In genomic region chr8:113984845-113985244, GRCm38 (mm10) we compare ENCODE assay signal across 8 mouse cellular contexts.
DNase-seq lines count a peak whose midpoint lies in the region; ATAC-seq and TF ChIP-seq lines count a peak whose summit lies in the region.

No protein-coding gene starts in this region.

- H3K9ac ChIP-seq in hindbrain, embryonic 13.5 days: no peak overlapping the region
- H3K9ac ChIP-seq in embryonic facial prominence, embryonic 12.5 days: no peak overlapping the region
- H3K9ac ChIP-seq in hindbrain, embryonic 11.5 days (ENCODE audit: low read depth, low read length): no peak overlapping the region
- no peak overlapping the region for H3K9ac ChIP-seq in stomach, postnatal 0 days (ENCODE audit: low read length)

- H3K27ac ChIP-seq in hindbrain, embryonic 10.5 days: no peak overlapping the region
- no peak overlapping the region for H3K27ac ChIP-seq in hindbrain, embryonic 13.5 days
- H3K27ac ChIP-seq in bone marrow, adult 2 months (ENCODE audit: control insufficient read depth, insufficient read depth, low read depth, low read length, poor library complexity): no peak overlapping the region; the same call in 1 of the 2 replicates
- H3K27ac ChIP-seq in embryonic facial prominence, embryonic 12.5 days: no peak overlapping the region
- no peak overlapping the region for H3K27ac ChIP-seq in hindbrain, embryonic 11.5 days (ENCODE audit: low read depth, low read length)
- H3K27ac ChIP-seq in stomach, postnatal 0 days (replicated peaks): no peak overlapping the region

- no peaks in the 10 kb centered on the region for H3K9me3 ChIP-seq in hindbrain, embryonic 10.5 days
- H3K9me3 ChIP-seq in hindbrain, embryonic 13.5 days: peaks cover 3% of the 10 kb centered on the region; the same call in 1 of the 2 replicates
- no peaks in the 10 kb centered on the region for H3K9me3 ChIP-seq in embryonic facial prominence, embryonic 12.5 days
- no peaks in the 10 kb centered on the region for H3K9me3 ChIP-seq in hindbrain, embryonic 11.5 days (ENCODE audit: control insufficient read depth, low read length)
- H3K9me3 ChIP-seq in stomach, postnatal 0 days (ENCODE audit: control insufficient read depth, low read length): no peaks in the 10 kb centered on the region

- H3K27me3 ChIP-seq in hindbrain, embryonic 10.5 days (ENCODE audit: insufficient read depth, poor library complexity, severe bottlenecking): peaks cover 19% of the 10 kb centered on the region
- H3K27me3 ChIP-seq in hindbrain, embryonic 13.5 days: peaks cover 13% of the 10 kb centered on the region; the same call in 1 of the 2 replicates
- no peaks in the 10 kb centered on the region; the same call in 1 of the 2 replicates for H3K27me3 ChIP-seq in embryonic facial prominence, embryonic 12.5 days
- H3K27me3 ChIP-seq in hindbrain, embryonic 11.5 days (ENCODE audit: control insufficient read depth, insufficient read depth, low read length): no peaks in the 10 kb centered on the region
- no peaks in the 10 kb centered on the region for H3K27me3 ChIP-seq in stomach, postnatal 0 days (ENCODE audit: control insufficient read depth, insufficient read depth, low read length)

- peaks cover 19% of the 10 kb centered on the region for H3K4me1 ChIP-seq in hindbrain, embryonic 10.5 days (replicated peaks)
- peaks cover 18% of the 10 kb centered on the region for H3K4me1 ChIP-seq in hindbrain, embryonic 13.5 days (replicated peaks)
- H3K4me1 ChIP-seq in bone marrow, adult 2 months (ENCODE audit: control insufficient read depth, insufficient read depth, low read length): no peaks in the 10 kb centered on the region
- peaks cover 21% of the 10 kb centered on the region; the same call in 1 of the 2 replicates for H3K4me1 ChIP-seq in embryonic facial prominence, embryonic 12.5 days
- H3K4me1 ChIP-seq in hindbrain, embryonic 11.5 days (replicated peaks; ENCODE audit: control insufficient read depth, insufficient read depth, low read length): no peaks in the 10 kb centered on the region
- no peaks in the 10 kb centered on the region for H3K4me1 ChIP-seq in stomach, postnatal 0 days (replicated peaks; ENCODE audit: control insufficient read depth, insufficient read depth)

- no peak for TF ChIP-seq POLR2A in bone marrow, adult 2 months (IDR thresholded peaks at IDR 0.05; ENCODE audit: borderline replicate concordance, control insufficient read depth, low read depth, low read length)

- peak; percentile 71 for TF ChIP-seq CTCF in bone marrow, adult 2 months (IDR thresholded peaks at IDR 0.05; ENCODE audit: control insufficient read depth, insufficient read depth, low read length)
- peak; percentile 89 for TF ChIP-seq CTCF in stomach, postnatal 0 days (IDR thresholded peaks at IDR 0.05; ENCODE audit: low read depth)

- peak; percentile 67 for DNase-seq in hindbrain, embryonic 10.5 days (ENCODE audit: low spot score)
- peak; percentile 79 for DNase-seq in hindbrain, embryonic 11.5 days (ENCODE audit: low spot score)
- DNase-seq in layer of hippocampus, postnatal 14 days (ENCODE audit: low spot score in 2 of 2): peak; percentile 51 to 63
- peak; percentile 57 to 70 for DNase-seq in lung, postnatal 4 days
- DNase-seq in stomach, postnatal 0 days (ENCODE audit: low spot score): peak; percentile 62

- WGBS in hindbrain, embryonic 10.5 days: 14% methylated on average over 10 of the region's 10 CpGs
- WGBS in hindbrain, embryonic 13.5 days: 12% methylated on average over 10 of the region's 10 CpGs
- WGBS in bone marrow, adult 2 months: 5% methylated on average over 10 of the region's 10 CpGs
- 6% methylated on average over 10 of the region's 10 CpGs for WGBS in embryonic facial prominence, embryonic 12.5 days
- 12% methylated on average over 10 of the region's 10 CpGs for WGBS in hindbrain, embryonic 11.5 days
- WGBS in stomach, postnatal 0 days: 6% methylated on average over 10 of the region's 10 CpGs

- no peak for ATAC-seq in hindbrain, embryonic 13.5 days (ENCODE audit: low FRiP score)
- no peak for ATAC-seq in embryonic facial prominence, embryonic 12.5 days (ENCODE audit: insufficient number of reproducible peaks, insufficient read depth, low FRiP score, low TSS enrichment)
- ATAC-seq in hindbrain, embryonic 11.5 days (ENCODE audit: low FRiP score): no peak
- no peak for ATAC-seq in stomach, postnatal 0 days (ENCODE audit: low FRiP score, low TSS enrichment)

- H3K4me3 ChIP-seq in hindbrain, embryonic 10.5 days: no peak overlapping the region
- no peak overlapping the region for H3K4me3 ChIP-seq in hindbrain, embryonic 13.5 days
- no peak overlapping the region for H3K4me3 ChIP-seq in bone marrow, adult 2 months (replicated peaks; ENCODE audit: control insufficient read depth, low read depth, low read length)
- no peak overlapping the region for H3K4me3 ChIP-seq in embryonic facial prominence, embryonic 12.5 days
- no peak overlapping the region for H3K4me3 ChIP-seq in hindbrain, embryonic 11.5 days (ENCODE audit: low read depth, low read length)
- no peak overlapping the region for H3K4me3 ChIP-seq in stomach, postnatal 0 days (ENCODE audit: low read depth, low read length)

- TF ChIP-seq EP300 in stomach, postnatal 0 days (optimal IDR thresholded peaks at IDR 0.05): no peak

- no peaks in the 10 kb centered on the region for H3K36me3 ChIP-seq in hindbrain, embryonic 10.5 days
- no peaks in the 10 kb centered on the region for H3K36me3 ChIP-seq in hindbrain, embryonic 13.5 days
- H3K36me3 ChIP-seq in embryonic facial prominence, embryonic 12.5 days: no peaks in the 10 kb centered on the region
- H3K36me3 ChIP-seq in hindbrain, embryonic 11.5 days (ENCODE audit: control insufficient read depth, insufficient read depth, low read length): no peaks in the 10 kb centered on the region
- no peaks in the 10 kb centered on the region for H3K36me3 ChIP-seq in stomach, postnatal 0 days (ENCODE audit: control insufficient read depth, insufficient read depth, low read length)

- no peak overlapping the region for H3K4me2 ChIP-seq in hindbrain, embryonic 13.5 days
- peak overlapping the region; percentile 16; the same call in 1 of the 2 replicates for H3K4me2 ChIP-seq in embryonic facial prominence, embryonic 12.5 days (replicated peaks)
- H3K4me2 ChIP-seq in hindbrain, embryonic 11.5 days (replicated peaks; ENCODE audit: low read depth, low read length): no peak overlapping the region
- no peak overlapping the region for H3K4me2 ChIP-seq in stomach, postnatal 0 days (replicated peaks; ENCODE audit: low read depth)
